Comparison of ENCODE assay signal across 8 mouse cellular contexts in genomic region chr12:17000628-17001027, GRCm38 (mm10). TPM values are rescaled to one million over a fixed set of nuclear protein-coding genes. Genes with fewer than 3 reads are reported as not detected.
DNase-seq lines count a peak whose midpoint lies in the region; ATAC-seq and TF ChIP-seq lines count a peak whose summit lies in the region.

No protein-coding gene starts in this region.

- no peak for ATAC-seq in hindbrain, postnatal 0 days

- H3K9ac ChIP-seq in hindbrain, postnatal 0 days (replicated peaks; ENCODE audit: low read length) = no peak overlapping the region

- no peaks in the 10 kb centered on the region for H3K9me3 ChIP-seq in hindbrain, embryonic 10.5 days
- no peaks in the 10 kb centered on the region for H3K9me3 ChIP-seq in hindbrain, postnatal 0 days (ENCODE audit: low read length)

- H3K4me2 ChIP-seq in hindbrain, postnatal 0 days (ENCODE audit: low read depth, low read length) = no peak overlapping the region

- H3K27ac ChIP-seq in hindbrain, embryonic 10.5 days = no peak overlapping the region
- no peak overlapping the region for H3K27ac ChIP-seq in hindbrain, postnatal 0 days

- no peak for DNase-seq in hindbrain, embryonic 10.5 days (ENCODE audit: low spot score)
- DNase-seq in hindbrain, postnatal 0 days (ENCODE audit: low spot score) = no peak
- DNase-seq in Muller cell, postnatal 12 days (ENCODE audit: inconsistent ontology term) = peak; percentile 7
- peak; percentile 21 for DNase-seq in liver
- DNase-seq in naive thymus-derived CD4-positive, alpha-beta T cell, adult 2 months (ENCODE audit: low read depth) = peak; percentile 46
- DNase-seq in kidney, postnatal 4 days = no peak
- no peak for DNase-seq in kidney, adult 18-20 months
- DNase-seq in frontal cortex, postnatal 14 days (ENCODE audit: low spot score in 2 of 2) = no peak

- peaks cover 53% of the 10 kb centered on the region for H3K27me3 ChIP-seq in hindbrain, embryonic 10.5 days (ENCODE audit: insufficient read depth, poor library complexity, severe bottlenecking)
- 0 out of 2 replicates have a peak, but pooled peaks cover 13% of the 10 kb centered on the region for H3K27me3 ChIP-seq in hindbrain, postnatal 0 days (ENCODE audit: insufficient read depth, low read length)

- peaks cover under 1% of the 10 kb centered on the region; the same call in 1 of the 2 replicates for H3K36me3 ChIP-seq in hindbrain, embryonic 10.5 days
- H3K36me3 ChIP-seq in hindbrain, postnatal 0 days (ENCODE audit: insufficient read depth, low read length) = no peaks in the 10 kb centered on the region

- no peak for TF ChIP-seq CTCF in hindbrain, postnatal 0 days (IDR thresholded peaks at IDR 0.05; ENCODE audit: low read depth)

- 58% methylated on average over 6 of the region's 6 CpGs for WGBS in hindbrain, embryonic 10.5 days
- 66% methylated on average over 6 of the region's 6 CpGs for WGBS in hindbrain, postnatal 0 days

- H3K4me1 ChIP-seq in hindbrain, embryonic 10.5 days (replicated peaks) = peaks cover 22% of the 10 kb centered on the region
- H3K4me1 ChIP-seq in hindbrain, postnatal 0 days (ENCODE audit: insufficient read depth, low read length) = no peaks in the 10 kb centered on the region

- H3K4me3 ChIP-seq in hindbrain, embryonic 10.5 days = peak overlapping the region; percentile 60; the same call in 1 of the 2 replicates
- H3K4me3 ChIP-seq in hindbrain, postnatal 0 days (ENCODE audit: low read length) = no peak overlapping the region

RNA-seq across cellular contexts. Expression of gene Pqlc3, which starts 0.4 kb away (rescaled TPM):
- 3.6 and 4.2 TPM in 2 replicates for polyA plus RNA-seq in hindbrain, embryonic 10.5 days (2016; fragmentation: Nextera tagmentation; extraction: Ambion mirVana)
- 2.6 and 4.3 TPM in 2 replicates for total RNA-seq in hindbrain, postnatal 0 days (2014; rRNA removed)
- polyA plus RNA-seq in hindbrain, postnatal 0 days (2015; fragmentation: Nextera tagmentation; extraction: Ambion mirVana) = 2.2 and 2.5 TPM in 2 replicates

RNA-seq across cellular contexts. Expression of gene 2410004P03Rik, which starts 10.9 kb away (rescaled TPM):
- polyA plus RNA-seq in hindbrain, embryonic 10.5 days (2016; fragmentation: Nextera tagmentation; extraction: Ambion mirVana) = 2.5 and 5.6 TPM in 2 replicates
- total RNA-seq in hindbrain, postnatal 0 days (2014; rRNA removed) = 7.5 and 8.6 TPM in 2 replicates
- polyA plus RNA-seq in hindbrain, postnatal 0 days (2015; fragmentation: Nextera tagmentation; extraction: Ambion mirVana) = 7.8 and 10.4 TPM in 2 replicates

Comparison
In these comparisons a context has a peak if more than half of its experiments do, and no peak if none do; other contexts are left out.
1. DNase-seq: peak in Muller cell, postnatal 12 days (single experiment), liver (single experiment) and naive thymus-derived CD4-positive, alpha-beta T cell, adult 2 months (single experiment); none in hindbrain, embryonic 10.5 days (single experiment), hindbrain, postnatal 0 days (single experiment), kidney, postnatal 4 days (0 of 2), kidney, adult 18-20 months (single experiment) and frontal cortex, postnatal 14 days (0 of 2).